Mouse (Mus musculus) megakaryocyte, embryonic 14.5 days (primary cell): ENCODE measurements at regions not wholly inside any gene's neighbourhood (a gene's known extent, or its start where the extent isn't known, plus 50 kb on each side); places are given as distances from the start of the nearest gene placed in this dataset.

Source experiments
- FLI1 ChIP-seq: IDR thresholded peaks from 2 replicates; pipeline ENCODE4 v1.6.1; 2012; ENCODE audit warnings: low read length, inconsistent platforms, mixed read lengths
- GATA1 ChIP-seq: IDR thresholded peaks from 3 replicates; pipeline ENCODE4 v1.6.1; 2012; ENCODE audit warnings: mixed read lengths, low read length, inconsistent platforms, borderline replicate concordance

- TF ChIP-seq GATA1 = no peak
- no peak for TF ChIP-seq FLI1
These were observed 1914.5 kb upstream of the G6pd2 start for GRCm38 (mm10) chr5:59893952-59894724.
